In the genomic region with DNA sequence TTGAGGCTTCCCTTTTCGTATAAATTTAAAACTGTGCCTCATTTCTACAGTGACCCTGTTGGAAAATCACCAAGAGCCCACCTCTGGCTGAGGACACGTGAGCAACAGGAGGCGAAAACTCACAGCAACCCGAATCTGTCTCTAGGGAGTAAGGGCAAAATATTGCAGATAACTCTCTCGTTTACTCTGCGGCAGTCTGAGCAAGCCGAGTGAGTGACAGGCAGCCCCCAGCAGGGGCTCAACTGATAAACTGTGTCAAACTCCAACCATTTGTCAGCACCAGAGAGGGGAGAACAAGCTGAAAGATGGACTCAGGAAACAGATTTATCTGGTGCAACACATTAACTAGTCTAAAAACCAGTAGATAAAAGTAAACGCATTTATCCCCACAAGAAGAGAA, we compare ENCODE assay signal across 1 mouse cellular context.
TF ChIP-seq lines count a peak whose summit lies in the region.

No protein-coding gene starts in this region.

TF ChIP-seq in MEL, 35 proteins besides CTCF, POLR2A, EP300 and RAD21 (continued from another document):
- TF ChIP-seq E2F4 (IDR thresholded peaks at IDR 0.05; ENCODE audit: borderline replicate concordance, low read depth, low read length) = no peak
- no peak for TF ChIP-seq KAT2A (conservative IDR thresholded peaks at IDR 0.05; ENCODE audit: low read depth, low read length)
- TF ChIP-seq TBP (IDR thresholded peaks at IDR 0.05; ENCODE audit: low read depth, low read length) = no peak
- no peak for TF ChIP-seq POLR2AphosphoS2 (IDR thresholded peaks at IDR 0.05; ENCODE audit: low read length)
- peak; percentile 11; the same call in 1 of the 2 replicates for TF ChIP-seq MYC (IDR thresholded peaks at IDR 0.05; ENCODE audit: low read depth, low read length)
- TF ChIP-seq TCF12 (IDR thresholded peaks at IDR 0.05; ENCODE audit: low read depth, low read length) = no peak
- TF ChIP-seq BHLHE40 (IDR thresholded peaks at IDR 0.05; ENCODE audit: borderline replicate concordance, low read depth, low read length) = peak; percentile 21; the same call in 1 of the 2 replicates
- peak; percentile 32; the same call in 1 of the 2 replicates for TF ChIP-seq ETS1 (IDR thresholded peaks at IDR 0.05; ENCODE audit: low read depth, low read length)
- TF ChIP-seq HCFC1 (IDR thresholded peaks at IDR 0.05; ENCODE audit: low read depth, low read length) = no peak
- no peak for TF ChIP-seq ZC3H11A (IDR thresholded peaks at IDR 0.05; ENCODE audit: low read depth, low read length)
- peak; percentile 79 for TF ChIP-seq GATA1 (IDR thresholded peaks at IDR 0.05; ENCODE audit: low read depth, low read length)
- no peak for TF ChIP-seq GABPA (IDR thresholded peaks at IDR 0.05; ENCODE audit: low read depth, low read length)
TF ChIP-seq in MEL: peak in this region for 10.
